Mouse (Mus musculus) cerebellum, adult 2 months (tissue): ENCODE results near the gene Carm1. TPM values are rescaled to one million over a fixed set of nuclear protein-coding genes. Genes with fewer than 3 reads are reported as not detected.

Source experiments
- DNase-seq, 2 experiments: peaks; one replicate each; pipeline ENCODE4 v3.0.0; 2021
- H3K27ac ChIP-seq: fragments of 200-500 bp; 2 replicates; pipeline ENCODE4 v1.5.1; 2012; ENCODE audit warnings: low read length, control low read depth, inconsistent platforms; ENCODE audit not compliant: insufficient read depth
- H3K27me3 ChIP-seq: fragments of 200-500 bp; 2 replicates; pipeline ENCODE4 v1.6.1; 2012; ENCODE audit warnings: inconsistent platforms, mild to moderate bottlenecking, low read length, moderate library complexity; ENCODE audit not compliant: control insufficient read depth, insufficient read depth
- H3K4me1 ChIP-seq: fragments of 200-500 bp; 2 replicates; pipeline ENCODE4 v1.6.1; 2011; ENCODE audit warnings: low read length; ENCODE audit not compliant: control insufficient read depth, insufficient read depth
- H3K4me3 ChIP-seq: fragments of 200-500 bp; replicated peaks from 2 replicates; pipeline ENCODE3; 2011; ENCODE audit warnings: mild to moderate bottlenecking, low read depth, low read length, control low read depth; ENCODE audit not compliant: insufficient read depth
- CTCF ChIP-seq: fragments of 200-500 bp; IDR thresholded peaks from 2 replicates; pipeline ENCODE4 v1.5.1; 2011; ENCODE audit warnings: low read depth, mild to moderate bottlenecking, control low read depth, low read length, moderate library complexity, borderline replicate concordance; ENCODE audit not compliant: insufficient read depth
- POLR2A ChIP-seq: fragments of 200-500 bp; IDR thresholded peaks from 2 replicates; pipeline ENCODE4 v1.6.1; 2011; ENCODE audit warnings: low read length, control low read depth, borderline replicate concordance; ENCODE audit not compliant: insufficient read depth
- WGBS: fragments of 180-500 bp; shearing (Covaris S2); methylation state at CpG from one replicate; pipeline ENCODE4 v1.1.7; 2018; 5-methylcytosine and 5-hydroxymethylcytosine counted together
- polyA plus RNA-seq: library from polyadenylated mRNA; depleted of rRNA; stranded (reverse); fragments of >200 nt; gene quantifications from 2 replicates; pipeline ENCODE4 v1.2.3, GENCODE M21; 2012

Gene Carm1
- polyA plus RNA-seq, 1 experiment = 51.0 TPM

GRCm38 (mm10) chr9:21568657-21569255 lies 22.1 kb downstream of the Carm1 start:
- Histone ChIP-seq H3K4me1 (peaks cover 14% of the 10 kb centered on the region), H3K27me3 (no peaks in the 10 kb centered on the region), H3K27ac (no peak overlapping the region), H3K4me3 (no peak overlapping the region)
- 89% methylated on average over 8 of the region's 8 CpGs for WGBS
- DNase-seq = no peak
- TF ChIP-seq CTCF = no peak

DNA sequence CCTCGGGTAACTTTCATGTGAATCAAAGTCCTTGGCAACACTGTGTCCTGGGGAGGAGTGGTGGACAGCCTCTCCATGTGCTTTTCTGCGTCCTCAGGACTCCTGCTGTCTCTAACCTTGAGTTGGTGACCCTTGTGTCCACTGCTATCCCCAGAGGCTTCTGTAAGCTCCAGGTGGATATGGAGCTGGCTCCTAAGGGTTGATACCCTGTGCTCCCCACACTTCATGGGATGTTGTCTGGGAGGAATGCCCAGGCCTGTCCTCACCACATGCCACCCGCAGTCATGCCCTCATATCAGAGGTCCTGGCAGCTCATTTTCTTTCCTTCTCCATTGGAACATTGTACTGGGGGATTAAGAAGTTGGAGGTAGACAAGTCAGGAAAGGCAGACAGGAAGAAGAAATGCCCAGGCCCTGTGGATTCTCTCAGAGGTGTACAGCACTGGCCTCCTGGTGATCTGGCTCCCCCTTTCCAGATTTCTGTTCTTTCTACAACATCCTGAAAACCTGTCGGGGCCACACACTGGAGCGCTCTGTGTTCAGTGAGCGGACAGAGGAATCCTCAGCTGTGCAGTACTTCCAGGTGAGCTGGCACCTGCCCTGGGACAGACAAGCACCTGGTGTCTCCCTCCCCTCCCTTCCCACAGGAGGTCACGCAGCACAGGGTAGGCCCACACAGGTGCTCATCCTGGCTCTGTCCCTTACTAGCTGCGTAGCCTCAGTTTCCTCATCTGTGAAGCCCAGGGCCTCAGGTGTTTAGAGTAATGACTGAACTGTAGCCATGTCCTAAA lies 27.5 kb downstream of the Carm1 start:
- peaks cover 5% of the 10 kb centered on the region for H3K4me1 ChIP-seq
- no peaks in the 10 kb centered on the region for H3K27me3 ChIP-seq
- TF ChIP-seq POLR2A (no peak), CTCF (no peak)
- DNase-seq = no peak
- H3K4me3 ChIP-seq = no peak overlapping the region
- WGBS = 65% methylated on average over 8 of the region's 8 CpGs
- H3K27ac ChIP-seq = no peak overlapping the region

DNA sequence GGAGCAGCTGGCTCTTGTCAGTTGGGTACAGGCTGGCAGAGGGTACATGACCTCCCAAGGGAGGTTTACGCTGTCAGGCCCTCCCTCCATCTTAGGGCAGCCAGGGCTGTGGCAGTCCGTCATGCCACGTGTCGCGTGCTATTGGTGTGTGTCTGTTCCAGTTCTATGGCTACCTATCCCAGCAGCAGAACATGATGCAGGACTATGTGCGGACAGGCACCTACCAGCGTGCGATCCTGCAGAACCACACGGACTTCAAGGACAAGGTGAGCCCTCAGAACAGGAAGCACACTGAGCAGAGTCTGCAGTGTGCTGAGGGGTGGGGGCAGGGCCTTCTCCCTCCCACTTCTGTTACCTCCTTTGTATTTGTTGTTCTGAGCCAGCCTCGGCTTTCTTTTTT lies 28.6 kb downstream of the Carm1 start:
- WGBS = 77% methylated on average over 10 of the region's 10 CpGs
- Histone ChIP-seq H3K27me3 (no peaks in the 10 kb centered on the region), H3K4me1 (peaks cover 5% of the 10 kb centered on the region), H3K27ac (no peak overlapping the region), H3K4me3 (no peak overlapping the region)
- TF ChIP-seq POLR2A (no peak), CTCF (no peak)
- no peak for DNase-seq

DNA sequence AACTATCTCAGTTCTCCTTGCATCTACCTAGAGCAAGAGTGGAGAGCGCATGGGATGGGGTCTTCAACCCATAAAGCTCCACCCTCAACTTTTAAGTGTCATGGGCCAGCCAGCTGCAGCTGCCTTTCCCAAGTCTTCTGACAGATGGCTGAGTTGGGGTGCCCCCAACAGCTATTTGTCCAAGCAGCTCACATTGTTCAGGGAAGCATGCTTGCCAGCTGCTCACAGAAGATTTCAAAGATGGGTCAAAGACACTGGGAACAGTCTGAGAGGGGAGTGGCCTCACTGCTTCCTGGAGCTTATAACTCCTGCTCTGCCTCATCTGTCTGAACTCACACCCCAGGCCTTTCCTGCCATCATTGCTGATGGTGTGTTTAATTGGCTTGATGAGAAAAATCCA lies 29.6 kb downstream of the Carm1 start:
- Histone ChIP-seq H3K4me3 (no peak overlapping the region), H3K27ac (no peak overlapping the region), H3K4me1 (peaks cover 5% of the 10 kb centered on the region), H3K27me3 (no peaks in the 10 kb centered on the region)
- DNase-seq = no peak
- TF ChIP-seq POLR2A (no peak), CTCF (no peak)
- 12% methylated on average over 1 of the region's 1 CpGs for WGBS

DNA sequence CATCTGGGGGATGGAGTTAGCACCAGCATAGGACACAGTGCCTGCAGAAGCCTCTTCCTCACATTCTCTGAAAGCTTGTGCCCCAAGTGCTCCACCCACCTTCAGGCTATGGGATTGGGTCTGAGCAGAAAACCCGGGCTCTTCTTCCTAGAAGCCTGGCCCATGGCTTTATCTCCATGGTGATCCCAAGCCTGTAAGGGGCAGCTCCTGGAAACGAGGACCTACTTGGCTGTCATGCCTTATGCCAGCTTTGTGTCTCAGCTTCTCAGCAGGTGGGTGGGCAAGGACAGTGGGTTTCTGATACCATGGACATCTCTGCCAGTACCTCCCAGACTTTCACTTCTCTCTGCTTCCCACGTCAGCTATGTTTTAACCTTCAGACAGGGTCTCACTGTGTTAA lies 31.5 kb downstream of the Carm1 start:
- H3K27ac ChIP-seq = no peak overlapping the region
- no peak overlapping the region for H3K4me3 ChIP-seq
- TF ChIP-seq CTCF (no peak), POLR2A (no peak)
- H3K27me3 ChIP-seq = no peaks in the 10 kb centered on the region
- WGBS = 13% methylated on average over 3 of the region's 3 CpGs
- H3K4me1 ChIP-seq = peaks cover 5% of the 10 kb centered on the region
- DNase-seq = no peak

GRCm38 (mm10) chr9:21585401-21585800 lies 38.7 kb downstream of the Carm1 start:
- no peak overlapping the region for H3K4me3 ChIP-seq
- H3K27ac ChIP-seq = no peak overlapping the region
- H3K27me3 ChIP-seq = no peaks in the 10 kb centered on the region
- DNase-seq = no peak
- WGBS = 96% methylated on average over 1 of the region's 1 CpGs
- no peak for TF ChIP-seq POLR2A
- no peak for TF ChIP-seq CTCF
- H3K4me1 ChIP-seq = no peaks in the 10 kb centered on the region

DNA sequence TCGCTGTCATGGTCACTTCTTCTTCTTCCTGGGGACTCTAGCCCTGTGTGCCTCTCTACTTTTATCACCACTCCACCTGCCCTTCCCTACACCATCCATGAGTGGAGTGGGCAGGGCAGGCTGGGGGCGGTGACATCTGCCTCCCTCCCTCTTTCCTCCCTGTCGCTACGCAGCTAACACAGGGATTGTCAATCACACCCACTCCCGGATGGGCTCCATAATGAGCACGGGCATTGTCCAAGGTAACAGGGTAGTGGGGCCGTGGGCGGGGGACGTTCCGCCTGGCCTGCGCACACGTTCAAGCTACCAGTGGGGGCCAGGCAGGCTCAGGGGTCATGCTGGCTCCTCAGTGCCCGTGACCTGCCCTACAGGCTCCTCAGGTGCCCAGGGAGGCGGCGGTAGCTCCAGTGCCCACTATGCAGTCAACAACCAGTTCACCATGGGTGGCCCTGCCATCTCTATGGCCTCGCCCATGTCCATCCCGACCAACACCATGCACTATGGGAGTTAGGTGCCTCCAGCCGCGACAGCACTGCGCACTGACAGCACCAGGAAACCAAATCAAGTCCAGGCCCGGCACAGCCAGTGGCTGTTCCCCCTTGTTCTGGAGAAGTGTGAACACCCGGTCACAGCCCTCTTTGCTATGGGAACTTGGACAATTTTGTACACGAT lies 41.1 kb downstream of the Carm1 start:
- H3K27ac ChIP-seq = no peak overlapping the region
- H3K4me1 ChIP-seq = peaks cover 8% of the 10 kb centered on the region; the same call in 1 of the 2 replicates
- no peaks in the 10 kb centered on the region for H3K27me3 ChIP-seq
- 75% methylated on average over 23 of the region's 23 CpGs for WGBS
- TF ChIP-seq POLR2A (no peak), CTCF (no peak)
- DNase-seq = no peak
- no peak overlapping the region for H3K4me3 ChIP-seq
